In genomic region chr4:107942741-107943140, GRCm38 (mm10) we compare ENCODE assay signal across 18 mouse cellular contexts. TPM values are rescaled to one million over a fixed set of nuclear protein-coding genes. Genes with fewer than 3 reads are reported as not detected.
DNase-seq lines count a peak whose midpoint lies in the region; TF ChIP-seq lines count a peak whose summit lies in the region.
"Had no signal": no experiment of that assay in that cellular context is flagged by ENCODE, and none has a peak within 500 bp of the region (broad histone marks: within the 10 kb centered on the region; RNA-seq: fewer than 3 reads in every experiment).

No protein-coding gene starts in this region.

- H3K36me3 ChIP-seq in testis, adult 2 months (ENCODE audit: control insufficient read depth, insufficient read depth, low read length), result no peaks in the 10 kb centered on the region
- H3K36me3 ChIP-seq: embryonic facial prominence, embryonic 13.5 days; forebrain, embryonic 12.5 days; heart, embryonic 13.5 days; hindbrain, embryonic 15.5 days had no signal

- peak; percentile 36 for DNase-seq in gastrocnemius, adult 18-20 months (ENCODE audit: low spot score)
- DNase-seq in gastrocnemius, postnatal 10 days, result no peak
- no peak for DNase-seq in testis, postnatal 10 days (ENCODE audit: low spot score)
- peak; percentile 43 for DNase-seq in gastrocnemius, postnatal 25 days
- DNase-seq in ovary, postnatal 36 days (ENCODE audit: low spot score), result no peak
- DNase-seq: adrenal gland, postnatal 10 days; cerebellum, adult 18-20 months; cerebellum, adult 9-11 months; cerebellum, postnatal 36 days; heart, adult 11 months; heart, postnatal 36 days had no signal

- peak overlapping the region; percentile 43; the same call in 1 of the 2 replicates for H3K27ac ChIP-seq in testis, adult 2 months (ENCODE audit: control insufficient read depth, insufficient read depth, low read depth, low read length)
- H3K27ac ChIP-seq: embryonic facial prominence, embryonic 13.5 days; forebrain, embryonic 12.5 days; heart, embryonic 13.5 days; hindbrain, embryonic 15.5 days had no signal

- no peak for TF ChIP-seq POLR2A in testis, adult 2 months (IDR thresholded peaks at IDR 0.05; ENCODE audit: control insufficient read depth, low read depth, low read length)

- no peaks in the 10 kb centered on the region for H3K27me3 ChIP-seq in testis, adult 2 months (ENCODE audit: control insufficient read depth, insufficient read depth, low read length)
- H3K27me3 ChIP-seq: embryonic facial prominence, embryonic 13.5 days; heart, embryonic 13.5 days; hindbrain, embryonic 15.5 days had no signal

- TF ChIP-seq CTCF in testis, adult 2 months (IDR thresholded peaks at IDR 0.05; ENCODE audit: control insufficient read depth, insufficient read depth, insufficient replicate concordance, low read depth, low read length), result no peak

- no peaks in the 10 kb centered on the region for H3K4me1 ChIP-seq in testis, adult 2 months (ENCODE audit: control insufficient read depth, insufficient read depth, low read length)
- H3K4me1 ChIP-seq: forebrain, embryonic 12.5 days; hindbrain, embryonic 15.5 days had no signal

- no peak overlapping the region for H3K4me3 ChIP-seq in testis, adult 2 months (ENCODE audit: control insufficient read depth, low read depth, low read length)
- H3K4me3 ChIP-seq: embryonic facial prominence, embryonic 13.5 days; forebrain, embryonic 12.5 days; heart, embryonic 13.5 days; hindbrain, embryonic 15.5 days had no signal

RNA-seq across cellular contexts. Expression of gene Cpt2, which starts 19.3 kb away (rescaled TPM):
- 10 to 100 TPM; 64.3 to 67.2 TPM for total RNA-seq in gastrocnemius, adult 18-20 months (2021)
- total RNA-seq in gastrocnemius, postnatal 10 days (2021), result 10 to 100 TPM; 45.4 to 46.0 TPM
- polyA plus RNA-seq in testis, adult 2 months (2012; rRNA removed), result 44.1 and 52.1 TPM in 2 replicates
- 10 to 100 TPM; 61.0 to 66.6 TPM for total RNA-seq in gastrocnemius, postnatal 25 days (2021)

RNA-seq across cellular contexts. Expression of gene Slc1a7, which starts 25.4 kb away (rescaled TPM):
- total RNA-seq in gastrocnemius, adult 18-20 months (2021), result under 1 TPM in 1 of 2 experiments, not detected in 1; 0.14 TPM
- total RNA-seq in gastrocnemius, postnatal 10 days (2021), result not detected
- polyA plus RNA-seq in testis, adult 2 months (2012; rRNA removed), result 2.2 and 2.9 TPM in 2 replicates
- under 1 TPM; 0.11 to 0.26 TPM for total RNA-seq in gastrocnemius, postnatal 25 days (2021)
- polyA plus RNA-seq: embryonic facial prominence, embryonic 13.5 days; forebrain, embryonic 12.5 days; forebrain, embryonic 16.5 days; heart, embryonic 13.5 days; hindbrain, embryonic 11.5 days had no signal

RNA-seq across cellular contexts. Expression of gene 0610037L13Rik, which starts 53.1 kb away (rescaled TPM):
- 10 to 100 TPM; 40.5 to 53.7 TPM for total RNA-seq in gastrocnemius, adult 18-20 months (2021)
- 10 to 100 TPM; 57.6 to 65.4 TPM for total RNA-seq in gastrocnemius, postnatal 10 days (2021)
- polyA plus RNA-seq in testis, adult 2 months (2012; rRNA removed), result 63.4 and 77.6 TPM in 2 replicates
- total RNA-seq in gastrocnemius, postnatal 25 days (2021), result 10 to 100 TPM; 43.6 to 48.4 TPM

Comparison
In these comparisons a context has a peak if more than half of its experiments do, and no peak if none do; other contexts are left out.
1. DNase-seq: peak in gastrocnemius, adult 18-20 months (single experiment) and gastrocnemius, postnatal 25 days (single experiment); none in gastrocnemius, postnatal 10 days (single experiment), testis, postnatal 10 days (single experiment) and ovary, postnatal 36 days (single experiment).